Mouse (Mus musculus) mesoderm, embryonic 11.5 days (tissue): ENCODE data around the gene Slc30a3.
A peak's percentile ranks its signal among the peaks of the same experiment; 100 is the strongest.

Experiments
- DNase-seq: peaks from one replicate; pipeline ENCODE4 v3.0.0-alpha.2; 2012; ENCODE audit warnings: low read depth, low spot score

Gene Slc30a3

DNA sequence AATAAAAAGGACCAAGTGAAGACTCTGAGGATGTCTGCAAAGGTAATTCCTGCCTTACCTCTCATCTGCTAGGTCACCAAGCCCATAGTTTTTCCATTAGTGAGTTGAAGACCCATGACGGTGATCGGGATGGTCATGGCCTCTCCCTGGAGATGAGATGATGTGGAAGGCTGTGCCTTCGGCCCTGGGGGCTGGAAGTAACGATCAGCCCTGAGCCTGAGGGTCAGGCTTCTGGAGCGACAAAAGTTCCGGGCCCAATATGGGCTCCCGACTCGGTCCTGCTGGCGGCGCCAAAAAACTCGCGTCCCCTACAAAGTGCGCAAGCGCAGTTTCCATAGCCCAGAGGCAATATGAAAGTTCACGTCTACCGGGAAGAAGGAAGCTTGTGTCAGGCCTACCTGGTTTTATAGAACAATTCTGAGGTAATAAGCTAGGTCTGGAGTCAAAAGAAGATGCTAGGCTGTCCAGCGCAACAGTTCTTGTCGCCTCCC, at the start of gene Slc30a3:
Slc30a3 (minus strand) TSS at position 238 of the 491 bp plus-strand sequence.
- no peak for DNase-seq

DNA sequence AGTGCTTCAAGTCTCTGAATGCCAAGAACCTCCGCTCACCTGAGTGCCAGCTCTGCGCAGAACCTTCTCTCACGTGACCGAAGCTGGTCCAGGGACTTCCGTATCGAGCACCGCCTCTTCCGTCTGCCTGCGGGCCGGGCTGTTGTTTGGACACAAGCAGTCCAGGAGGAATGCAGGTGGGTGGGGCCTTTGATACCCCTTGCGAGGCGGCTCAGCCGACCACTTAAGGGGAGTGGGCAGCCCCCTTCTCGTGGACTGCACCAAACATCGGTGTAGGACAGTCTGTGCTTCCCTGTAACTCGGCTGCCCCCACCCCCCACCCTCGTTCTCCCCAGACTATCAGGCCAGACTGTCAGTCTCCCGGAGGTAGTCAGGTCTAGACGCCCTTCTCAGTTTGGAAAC, 46.1 kb upstream of the Slc30a3 start, which contains the start of gene Mpv17:
Mpv17 (minus strand) TSS at position 100 of the 402 bp plus-strand sequence.
- peak; percentile 87 for DNase-seq

DNA sequence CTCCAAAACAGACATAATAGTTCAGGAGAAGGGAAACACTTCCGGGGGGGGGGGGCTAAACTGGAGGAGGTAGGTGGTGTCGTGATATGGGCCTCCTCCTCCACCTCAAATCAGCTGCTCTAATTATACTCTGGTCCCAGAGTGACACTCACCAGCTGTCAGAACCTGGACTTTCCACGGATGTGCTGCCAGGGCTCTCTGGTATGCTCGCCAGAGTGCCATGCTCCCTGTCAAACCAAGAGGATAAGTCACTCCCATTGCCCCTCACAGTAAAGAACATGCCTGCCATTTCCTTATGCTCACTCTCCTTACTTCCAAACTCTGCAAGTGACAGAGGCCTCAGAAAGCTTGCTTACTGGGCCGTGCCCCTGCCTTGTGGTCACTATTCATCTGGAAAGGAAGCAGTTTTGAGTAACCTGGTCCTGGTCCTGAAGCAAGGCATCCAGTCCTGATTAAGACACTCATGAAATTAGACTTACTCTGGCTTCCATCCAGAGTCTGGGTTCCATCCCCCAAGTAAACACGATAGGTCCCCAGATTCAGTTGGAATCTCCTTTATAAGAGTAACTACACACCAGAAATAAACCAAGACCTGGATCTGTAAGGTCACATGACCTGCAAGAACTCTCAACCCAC, 45.6 kb upstream of the Slc30a3 start:
- DNase-seq = no peak

DNA sequence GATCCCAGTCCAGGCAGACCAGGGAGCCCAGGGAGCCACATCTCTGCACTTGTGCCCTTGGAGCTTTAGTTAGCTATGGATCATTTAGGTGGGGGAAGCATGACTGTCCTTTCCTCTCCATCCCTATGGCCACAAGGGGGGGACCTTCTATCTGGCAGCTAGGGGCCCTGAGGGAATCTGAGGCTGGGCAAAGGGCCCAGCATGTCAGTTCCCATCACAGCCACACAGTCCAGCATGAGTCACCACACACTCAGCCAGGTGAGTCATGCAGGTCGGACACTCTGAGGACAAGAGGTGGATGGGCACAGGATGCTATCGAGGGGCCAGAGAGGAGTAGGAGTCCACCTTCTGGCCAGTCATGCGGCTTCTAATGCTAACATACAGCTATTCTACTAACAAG, 43.7 kb upstream of the Slc30a3 start:
- DNase-seq = no peak

DNA sequence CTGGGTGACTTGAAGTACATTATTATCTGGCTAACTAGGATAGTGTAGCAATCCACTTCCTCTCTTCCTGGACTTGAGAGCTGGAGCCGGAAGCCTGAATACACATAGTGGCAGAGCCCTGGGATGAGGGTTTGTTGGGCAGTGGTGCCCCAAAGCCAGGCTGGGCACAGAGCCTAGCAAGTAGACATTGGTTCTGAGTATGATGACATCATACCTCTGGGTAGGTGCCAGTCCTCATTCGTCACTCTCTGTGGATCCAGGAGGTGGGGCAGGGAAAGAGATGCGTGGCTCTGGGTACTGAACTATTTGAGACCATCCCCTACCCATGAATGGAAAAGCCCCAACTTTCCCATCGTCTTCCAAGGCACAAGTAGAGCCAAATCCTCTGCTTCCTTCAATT, 41.7 kb upstream of the Slc30a3 start:
- no peak for DNase-seq

DNA sequence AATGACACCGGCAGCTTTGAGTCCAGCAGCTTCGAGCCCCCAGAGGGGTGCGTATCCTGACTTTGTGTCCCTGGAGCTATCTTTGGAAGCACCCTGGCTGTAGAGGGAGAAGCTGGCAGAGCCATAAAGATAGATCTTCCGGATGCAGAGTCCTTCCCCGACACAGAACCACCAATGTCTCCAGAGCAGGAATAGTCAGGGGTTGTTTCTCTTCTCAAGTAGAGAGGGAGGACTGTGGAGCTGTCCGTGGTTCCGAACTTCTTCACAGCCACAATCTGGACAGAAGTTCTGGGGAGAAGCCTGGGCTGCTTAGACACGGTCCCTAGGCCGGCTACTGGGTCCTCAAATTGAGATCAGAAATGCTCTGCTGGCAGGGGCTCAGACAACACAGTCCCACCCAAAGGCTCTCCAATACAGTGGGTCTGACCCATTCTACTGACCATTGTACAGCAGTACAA, 31.0 kb upstream of the Slc30a3 start:
- peak; percentile 42 for DNase-seq

DNA sequence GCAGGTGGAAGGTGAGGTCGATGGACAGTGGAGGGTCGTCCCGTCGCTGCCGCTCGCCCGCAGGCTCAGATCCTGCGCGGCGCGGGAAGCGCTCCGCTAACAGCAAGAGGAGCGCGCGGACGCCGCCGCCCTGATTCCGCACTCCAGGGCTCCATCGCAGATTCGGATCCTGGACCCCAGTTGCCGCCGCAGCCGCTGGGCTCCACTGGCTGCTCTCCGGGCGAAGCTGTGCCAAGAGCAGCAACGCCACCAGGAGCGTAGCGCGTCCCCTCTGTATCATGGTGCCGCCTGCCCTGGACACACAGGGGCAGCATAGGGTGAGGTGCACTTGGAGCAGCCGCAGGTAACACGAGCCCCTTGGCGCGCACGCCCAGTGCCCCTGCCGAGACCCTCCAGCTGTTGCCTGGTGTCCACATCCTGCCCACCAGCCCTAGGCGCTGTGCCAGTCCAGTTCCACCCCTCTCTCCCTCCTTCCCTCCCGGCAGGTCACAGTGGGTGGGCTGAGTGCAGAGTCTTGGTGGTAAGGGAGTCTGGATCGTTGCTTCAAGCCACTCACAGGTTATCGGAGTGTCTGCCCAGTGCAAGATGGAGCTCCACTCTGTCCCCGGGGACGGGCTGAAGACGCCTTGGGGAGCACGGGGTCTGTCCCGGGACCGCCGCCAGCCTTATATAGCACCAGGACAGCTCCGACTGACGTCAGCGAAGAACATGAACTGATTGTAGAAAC, 30.4 kb upstream of the Slc30a3 start, which contains the start of gene Ucn:
Ucn (minus strand) TSS at position 589 of the 727 bp plus-strand sequence.
- no peak for DNase-seq

DNA sequence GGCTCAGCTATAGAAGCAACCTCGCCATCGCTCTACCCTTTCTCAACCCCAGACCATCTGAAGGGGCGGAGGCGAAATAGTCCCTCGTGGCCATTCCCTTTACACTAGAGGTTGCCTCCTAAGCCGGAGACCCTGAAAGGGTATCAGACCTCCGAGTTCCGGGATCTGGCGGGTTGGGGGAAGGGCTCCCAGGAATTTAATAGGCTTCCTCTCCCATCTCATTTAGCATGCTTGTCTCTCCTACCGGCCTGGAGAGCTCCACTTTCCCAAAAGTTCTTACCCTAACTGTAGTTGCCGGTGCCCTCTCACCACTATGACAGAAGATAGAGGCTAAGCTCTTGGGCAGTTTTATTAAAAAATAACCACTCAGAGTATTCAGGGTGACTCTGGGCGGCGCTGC, 29.6 kb upstream of the Slc30a3 start:
- peak; percentile 8 for DNase-seq

DNA sequence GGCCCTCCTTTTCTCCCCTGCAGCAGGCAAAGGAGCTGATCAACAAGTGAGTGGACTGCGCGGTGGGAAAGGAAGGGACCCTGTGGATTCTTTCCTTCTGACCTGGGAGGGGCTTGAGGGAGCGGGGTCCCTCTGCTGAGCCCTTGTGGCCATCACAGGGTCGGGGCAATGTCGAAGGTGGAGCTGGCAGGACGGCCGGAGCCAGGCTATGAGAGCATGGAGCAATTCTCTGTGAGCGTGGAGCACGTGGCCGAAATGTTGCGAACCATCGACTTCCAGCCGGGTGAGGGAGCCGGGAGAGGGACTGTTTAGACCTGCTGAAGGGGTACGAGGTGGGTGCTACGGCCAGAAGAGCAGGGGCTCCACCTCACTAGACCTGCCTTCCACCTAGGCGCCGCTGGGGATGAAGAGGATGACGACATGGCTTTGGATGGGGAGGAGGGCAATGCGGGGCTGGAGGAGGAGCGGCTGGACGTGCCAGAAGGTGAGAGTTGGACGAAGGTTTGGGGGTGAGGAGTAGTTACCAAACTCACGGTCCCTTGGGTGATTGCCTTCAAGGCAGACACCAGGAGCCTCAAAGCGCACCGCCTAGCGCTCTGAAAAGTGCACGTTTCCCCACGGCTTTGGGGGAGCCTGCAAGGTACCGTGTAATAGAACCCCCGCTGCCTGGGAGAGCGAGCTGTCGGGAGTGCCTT, 28.8 kb upstream of the Slc30a3 start:
- DNase-seq = no peak

DNA sequence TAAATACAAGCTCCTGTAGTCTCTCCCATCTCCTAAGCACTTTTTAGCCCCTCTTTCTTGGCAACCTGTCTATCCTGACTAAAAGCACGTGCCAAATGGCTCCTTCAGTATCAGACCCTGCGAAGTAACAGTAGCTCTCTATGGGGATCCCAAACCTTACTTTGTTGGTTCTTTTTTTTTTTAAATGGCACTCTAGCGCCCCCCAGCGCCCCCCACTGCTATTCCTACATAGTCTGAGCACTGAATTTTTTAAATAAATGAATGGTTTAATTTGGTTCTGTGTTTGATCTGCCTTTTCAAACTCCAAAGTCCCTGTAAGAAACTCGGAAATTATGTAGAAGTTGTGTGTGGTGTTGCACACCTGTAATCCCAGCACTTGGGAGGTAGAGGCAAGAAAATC, 18.0 kb upstream of the Slc30a3 start:
- DNase-seq = no peak

DNA sequence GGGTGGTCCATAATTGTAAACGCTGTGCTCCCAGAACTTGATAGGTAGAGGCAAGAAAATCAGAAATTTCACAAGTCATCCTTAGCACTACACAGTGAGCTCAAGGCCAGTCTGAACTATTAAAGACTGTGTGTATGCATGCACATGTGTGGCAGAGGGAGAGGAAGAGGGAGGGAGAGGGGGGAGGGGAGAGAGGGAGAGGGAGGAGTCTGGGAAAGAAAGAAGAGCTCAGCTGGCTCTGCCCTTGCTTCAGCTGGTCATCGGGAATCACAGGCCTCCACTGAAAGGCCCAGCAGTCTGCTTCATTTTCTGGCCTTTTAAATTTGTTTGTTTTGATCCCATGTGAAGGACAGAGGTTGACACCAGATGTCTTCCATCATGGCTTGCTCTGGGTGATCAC, 15.4 kb upstream of the Slc30a3 start:
- DNase-seq = no peak

DNA sequence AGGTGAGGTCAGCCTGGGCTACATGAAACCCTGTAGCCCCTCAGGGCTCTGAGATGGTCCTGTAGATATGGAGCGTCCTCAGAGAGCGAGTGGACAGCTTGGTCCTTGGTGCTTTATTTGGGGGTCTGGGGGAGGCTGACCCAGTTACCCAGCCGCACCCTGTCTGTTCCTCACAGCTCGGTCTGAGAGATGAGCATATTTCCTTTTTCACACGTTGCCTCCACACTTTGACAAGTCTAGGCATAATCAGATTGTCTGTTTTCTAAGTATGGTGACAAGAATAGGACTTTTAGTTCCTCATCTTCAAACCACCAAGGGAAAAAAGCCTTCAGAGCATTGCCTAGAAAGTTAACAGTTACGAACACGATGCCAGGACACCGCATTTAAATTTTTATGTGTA, 13.1 kb upstream of the Slc30a3 start:
- no peak for DNase-seq

DNA sequence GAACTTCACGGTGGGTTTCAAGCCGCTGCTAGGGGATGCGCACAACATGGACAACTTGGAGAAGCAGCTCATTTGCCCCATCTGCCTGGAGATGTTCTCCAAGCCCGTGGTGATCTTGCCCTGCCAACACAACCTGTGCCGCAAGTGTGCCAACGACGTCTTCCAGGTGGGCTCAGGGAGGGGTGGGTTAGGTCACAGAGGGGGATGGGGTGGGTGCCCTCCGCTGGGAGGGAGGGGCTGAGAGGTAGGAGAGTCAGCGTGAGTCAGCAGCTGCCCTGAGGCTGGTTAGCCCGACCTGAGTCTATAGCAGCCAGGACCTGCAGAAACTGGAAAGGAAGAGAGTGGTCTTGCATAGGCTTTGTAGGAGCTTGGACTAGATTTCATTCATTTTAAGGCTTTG, 8.9 kb upstream of the Slc30a3 start:
- DNase-seq = no peak

DNA sequence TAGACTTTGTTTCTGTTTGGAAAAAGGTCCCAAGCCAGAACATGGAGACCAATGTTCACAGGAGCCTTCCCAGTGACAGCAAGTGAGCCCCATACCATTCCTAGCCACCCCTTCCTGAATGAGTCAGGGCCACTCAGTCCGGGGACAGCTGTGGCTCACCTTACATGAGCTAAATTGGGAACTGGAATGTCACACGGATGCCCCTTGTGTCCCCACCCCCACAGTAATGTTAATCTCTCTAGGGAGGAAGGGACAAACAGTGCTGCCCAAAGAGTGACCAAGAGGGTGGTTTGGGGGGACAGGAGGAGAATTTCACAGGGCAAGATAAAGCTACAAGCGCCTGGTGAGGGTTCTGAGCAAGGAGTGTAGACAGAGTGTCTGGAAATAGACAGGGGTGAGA, 8.3 kb upstream of the Slc30a3 start, which contains the start of gene Trim54:
Trim54 (plus strand) TSS at position 359 of the 400 bp plus-strand sequence.
- no peak for DNase-seq

DNA sequence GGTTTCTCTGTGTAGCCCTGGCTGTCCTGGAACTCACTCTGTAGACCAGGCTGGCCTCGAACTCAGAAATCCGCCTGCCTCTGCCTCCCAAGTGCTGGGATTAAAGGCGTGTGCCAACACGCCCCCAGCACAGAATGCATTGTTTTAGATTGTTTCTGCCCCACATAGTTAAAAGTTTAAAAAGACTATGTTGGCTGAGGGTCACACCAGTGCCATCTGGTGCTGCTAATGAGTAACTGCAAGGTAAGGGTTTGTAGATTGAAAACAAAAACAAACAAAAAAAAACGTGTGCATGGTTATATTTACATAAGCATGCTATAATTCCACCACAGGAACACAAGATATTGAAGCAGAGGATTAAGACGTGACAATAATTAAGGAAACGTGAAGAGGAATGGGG, 2.7 kb upstream of the Slc30a3 start:
- no peak for DNase-seq

DNA sequence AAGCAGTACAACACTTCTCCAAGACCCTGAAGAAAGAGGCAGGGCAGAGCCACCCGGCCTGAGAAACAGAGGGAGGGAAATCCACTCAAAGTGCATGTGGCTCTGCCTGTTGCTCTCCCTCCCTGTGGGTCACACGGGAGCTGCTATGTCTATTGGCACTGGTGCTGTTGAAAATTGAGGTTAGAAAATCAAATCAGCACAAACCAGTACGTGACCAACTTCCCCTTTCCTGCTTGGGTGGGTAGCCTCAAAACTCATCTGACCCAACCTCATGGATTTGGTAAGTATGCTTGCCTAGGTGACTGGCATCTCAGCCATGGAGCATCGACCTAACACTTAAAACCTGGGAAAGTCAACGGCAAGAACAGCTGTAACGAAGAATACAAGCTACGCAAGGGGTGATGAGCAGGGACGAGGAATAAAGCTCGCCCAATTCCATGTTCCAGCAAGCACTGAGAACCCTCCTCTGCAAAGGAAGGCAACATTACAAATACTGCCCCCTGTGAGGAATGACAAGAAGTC, 2.2 kb downstream of the Slc30a3 start, which contains the start of gene Dnajc5g:
Dnajc5g (plus strand) TSS at position 472 of the 522 bp plus-strand sequence.
- no peak for DNase-seq

DNA sequence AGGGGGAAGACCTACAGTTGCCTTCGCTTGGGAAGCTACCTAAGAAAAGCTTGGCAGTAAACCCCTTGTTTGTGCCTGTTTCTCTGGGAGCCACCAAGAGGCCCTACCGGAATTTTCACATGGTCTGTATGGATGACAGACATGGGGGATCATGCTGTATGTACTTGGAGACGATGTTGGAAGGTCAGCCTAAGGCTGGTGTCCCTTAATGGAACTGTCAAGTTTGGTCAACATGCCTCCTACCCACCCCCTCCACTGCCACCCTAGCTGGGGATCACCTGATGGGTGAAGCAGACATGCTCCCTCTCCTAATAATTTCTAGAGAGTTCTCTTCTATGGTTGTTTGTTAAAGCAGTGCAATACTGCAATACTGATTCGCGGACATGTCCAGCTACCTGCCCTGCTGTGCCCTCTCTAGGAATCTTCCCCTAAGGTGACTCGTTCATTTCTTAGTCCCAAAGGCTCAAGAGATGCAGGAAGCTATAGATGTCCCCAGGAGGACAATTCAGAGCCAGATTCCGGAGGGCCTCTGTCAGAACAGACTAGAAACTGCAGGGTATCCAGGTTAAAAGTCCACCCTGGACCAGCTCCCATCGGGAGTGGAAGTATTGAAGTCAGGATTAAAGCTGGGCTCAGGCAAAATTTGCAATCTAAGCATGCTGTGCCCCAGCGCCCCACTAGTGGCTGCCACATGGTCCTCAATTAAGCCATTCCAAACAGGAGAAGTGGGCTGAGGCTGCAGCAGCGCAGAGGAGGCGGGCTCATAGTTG, 12.1 kb downstream of the Slc30a3 start:
- no peak for DNase-seq

DNA sequence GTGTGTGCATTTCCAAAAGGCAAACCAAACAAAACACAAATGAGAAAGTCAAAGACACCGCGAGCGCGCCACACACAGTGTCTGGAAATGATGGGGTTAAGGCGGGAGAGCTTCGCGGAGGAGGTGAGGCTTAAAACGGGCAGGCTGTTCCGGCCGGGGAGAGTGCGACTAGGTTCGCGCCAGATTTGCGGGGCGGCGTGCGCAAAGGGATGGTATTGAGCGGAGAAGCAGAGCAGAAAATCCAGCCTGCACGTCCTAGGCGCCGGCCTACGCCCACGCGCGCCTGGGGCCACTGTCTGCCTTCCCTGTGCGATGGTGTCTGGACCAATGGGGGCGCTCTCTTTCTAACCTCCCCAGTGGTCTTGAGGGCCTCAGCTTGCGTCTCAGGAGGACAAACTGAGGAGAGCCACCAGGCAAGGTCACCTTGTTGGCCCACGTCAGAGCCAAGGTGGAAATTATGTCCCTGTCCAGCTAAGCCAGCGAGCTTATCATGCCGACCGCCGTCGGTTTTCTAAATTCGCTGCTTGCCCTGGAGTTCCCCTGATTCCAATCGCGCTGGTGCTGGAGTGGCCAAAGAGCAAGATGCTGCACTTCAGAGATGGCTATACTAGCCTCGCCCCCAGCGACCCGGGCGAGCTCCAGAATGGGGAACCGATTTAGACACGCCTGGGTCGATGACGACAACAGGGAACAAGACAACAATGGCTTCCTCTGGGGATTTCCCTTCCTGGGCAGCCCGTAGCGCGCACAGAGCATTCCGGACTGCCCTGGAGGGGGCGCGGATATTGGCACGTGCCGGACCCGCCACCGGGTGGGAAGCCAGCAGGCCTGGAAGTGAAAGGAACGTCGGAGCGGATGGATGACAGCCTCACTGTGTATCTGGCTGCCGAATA, 13.0 kb downstream of the Slc30a3 start:
- DNase-seq = peak; percentile 54

DNA sequence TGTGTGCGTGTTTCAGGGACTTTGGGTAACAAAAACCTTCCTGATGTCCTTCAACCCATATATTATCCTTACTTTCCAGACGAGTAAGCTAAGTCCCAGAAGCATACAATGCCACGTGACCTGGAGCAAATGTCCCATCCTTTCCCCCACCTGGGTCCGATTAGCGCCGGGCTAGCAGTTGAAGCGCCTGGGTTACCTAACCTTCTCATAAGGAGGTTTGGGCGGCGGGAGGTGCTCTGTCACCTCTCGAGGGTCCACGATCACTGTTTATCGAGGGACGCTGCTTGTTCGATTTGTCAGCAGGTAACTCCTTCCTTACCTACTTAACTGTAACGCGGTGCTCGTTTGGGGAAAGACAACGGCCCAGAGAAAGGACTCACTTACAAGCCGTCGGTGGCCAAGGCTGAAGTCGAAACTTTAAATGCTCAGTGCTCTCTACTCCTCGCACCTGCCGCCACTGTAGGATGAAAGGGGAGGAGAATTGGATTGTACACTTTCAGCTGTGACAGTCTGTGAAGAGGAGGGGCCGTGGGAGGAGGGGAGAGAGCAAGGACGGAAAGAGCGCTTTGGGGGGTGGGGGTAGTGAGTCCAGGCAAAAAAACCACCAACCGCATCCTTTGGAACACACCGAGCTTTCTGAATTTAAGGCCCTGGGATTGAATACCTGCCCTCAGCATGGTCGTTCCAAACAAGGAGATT, 13.8 kb downstream of the Slc30a3 start:
- no peak for DNase-seq
